Mouse (Mus musculus): ENCODE results near the gene Arhgap1.
"Not testable (repeated sequence)": the region's sequence is repeated elsewhere in the genome, so short reads cannot be mapped to it uniquely, and the experiment has no call there.

Gene Arhgap1

GRCm38 (mm10) chr2:91649553-91650359 lies at the start of gene Arhgap1, which contains the start of gene Zfp408:
Gene Arhgap1 (plus strand): TSS chr2:91649860.
Gene Zfp408 (minus strand): TSS chr2:91649791.
- DNase-seq: peak; percentile 91

- DNase-seq: peak; percentile 15
These were observed 49.2 kb upstream of the Arhgap1 start for GRCm38 (mm10) chr2:91600475-91600874.

- DNase-seq: no peak
These were observed 47.3 kb upstream of the Arhgap1 start for GRCm38 (mm10) chr2:91602389-91602788.

GRCm38 (mm10) chr2:91609370-91609769 lies 40.3 kb upstream of the Arhgap1 start:
- DNase-seq: not testable (repeated sequence)

GRCm38 (mm10) chr2:91622356-91622755 lies 27.3 kb upstream of the Arhgap1 start:
- no peak for DNase-seq

- not testable (repeated sequence) for DNase-seq
These were observed 26.3 kb upstream of the Arhgap1 start for GRCm38 (mm10) chr2:91623366-91623765.

- no peak for DNase-seq
These were observed 22.2 kb upstream of the Arhgap1 start for GRCm38 (mm10) chr2:91627486-91627885.

GRCm38 (mm10) chr2:91628171-91628570 lies 21.5 kb upstream of the Arhgap1 start:
- no peak for DNase-seq

GRCm38 (mm10) chr2:91629682-91630081 lies 20.0 kb upstream of the Arhgap1 start:
- peak; percentile 52 for DNase-seq

- no peak for DNase-seq
These were observed 19.3 kb upstream of the Arhgap1 start for GRCm38 (mm10) chr2:91630384-91630783.

GRCm38 (mm10) chr2:91631826-91632225 lies 17.8 kb upstream of the Arhgap1 start:
- no peak for DNase-seq

- no peak for DNase-seq
These were observed 17.3 kb upstream of the Arhgap1 start for GRCm38 (mm10) chr2:91632316-91632715.

- no peak for DNase-seq
These were observed 16.2 kb upstream of the Arhgap1 start for GRCm38 (mm10) chr2:91633334-91633977.

- no peak for DNase-seq
These were observed 14.8 kb upstream of the Arhgap1 start for GRCm38 (mm10) chr2:91634841-91635240.

- no peak for DNase-seq
These were observed 14.2 kb upstream of the Arhgap1 start for GRCm38 (mm10) chr2:91635486-91635885.

GRCm38 (mm10) chr2:91636229-91636628 lies 13.4 kb upstream of the Arhgap1 start, which contains the start of gene F2:
Gene F2 (minus strand): TSS chr2:91636414.
- no peak for DNase-seq

- DNase-seq: no peak
These were observed 12.8 kb upstream of the Arhgap1 start for GRCm38 (mm10) chr2:91636727-91637338.

GRCm38 (mm10) chr2:91638931-91639330 lies 10.7 kb upstream of the Arhgap1 start:
- DNase-seq: no peak

GRCm38 (mm10) chr2:91642825-91643415 lies 6.7 kb upstream of the Arhgap1 start:
- DNase-seq: no peak

- no peak for DNase-seq
These were observed 5.6 kb upstream of the Arhgap1 start for GRCm38 (mm10) chr2:91644021-91644420.

- DNase-seq: no peak
These were observed 4.3 kb upstream of the Arhgap1 start for GRCm38 (mm10) chr2:91645354-91645753.

- DNase-seq: no peak
These were observed 3.8 kb upstream of the Arhgap1 start for GRCm38 (mm10) chr2:91645811-91646210.

- no peak for DNase-seq
These were observed 2.9 kb upstream of the Arhgap1 start for GRCm38 (mm10) chr2:91646733-91647132.

Measured in right cerebral cortex, postnatal 25 days (tissue).